ENCODE assay signal across 35 mouse cellular contexts in the genomic region with DNA sequence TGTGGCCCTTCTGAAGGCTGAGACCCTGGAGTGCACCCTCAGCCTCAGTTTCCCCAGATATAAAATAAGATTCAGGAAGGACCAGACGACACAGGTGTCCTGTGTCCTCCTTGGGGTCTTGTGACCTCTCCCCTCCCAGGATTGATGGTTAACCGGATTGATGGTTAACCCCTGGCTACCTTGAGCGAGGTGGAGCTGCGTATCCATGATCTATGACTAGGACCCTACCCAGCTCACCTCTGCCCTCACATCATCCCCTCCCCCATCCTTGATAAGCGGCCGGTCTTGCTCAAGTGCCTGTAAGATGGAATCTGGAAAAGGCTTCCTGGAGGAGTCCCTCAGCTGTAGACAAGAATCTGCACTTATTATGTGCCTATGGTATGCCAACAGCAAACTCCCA. TPM values are rescaled to one million over a fixed set of nuclear protein-coding genes. Genes with fewer than 3 reads are reported as not detected.
"Had no signal": no experiment of that assay in that cellular context is flagged by ENCODE, and none has a peak within 500 bp of the region (broad histone marks: within the 10 kb centered on the region; RNA-seq: fewer than 3 reads in every experiment).

No protein-coding gene starts in this region.

- H3K9me3 ChIP-seq: forebrain, embryonic 15.5 days; heart, embryonic 13.5 days; heart, embryonic 15.5 days; hindbrain, embryonic 13.5 days; hindbrain, embryonic 15.5 days; limb, embryonic 10.5 days had no signal

- H3K36me3 ChIP-seq: forebrain, embryonic 15.5 days; heart, embryonic 13.5 days; heart, embryonic 15.5 days; hindbrain, embryonic 13.5 days; hindbrain, embryonic 15.5 days; limb, embryonic 10.5 days; limb, embryonic 12.5 days had no signal

- DNase-seq: forebrain, postnatal 0 days; gastrocnemius, postnatal 14 days; gastrocnemius, postnatal 36 days; heart, adult 11 months; heart, adult 2 months; heart, postnatal 14 days; heart, postnatal 36 days; kidney, adult 18-20 months; kidney, postnatal 14 days; layer of hippocampus, adult 9-11 months; layer of hippocampus, postnatal 36 days had no signal

- H3K4me3 ChIP-seq: forebrain, embryonic 15.5 days; heart, adult 2 months; heart, embryonic 13.5 days; heart, embryonic 15.5 days; hindbrain, embryonic 13.5 days; hindbrain, embryonic 15.5 days; limb, embryonic 10.5 days; limb, embryonic 12.5 days had no signal

- H3K4me2 ChIP-seq: forebrain, embryonic 15.5 days; heart, embryonic 11.5 days; heart, embryonic 13.5 days; heart, embryonic 15.5 days; hindbrain, embryonic 13.5 days; hindbrain, embryonic 15.5 days; limb, embryonic 12.5 days had no signal

- ATAC-seq: forebrain, embryonic 15.5 days; forebrain, postnatal 0 days; hindbrain, postnatal 0 days had no signal

- H3K4me1 ChIP-seq: forebrain, embryonic 15.5 days had no signal

- H3K27ac ChIP-seq: forebrain, embryonic 15.5 days; heart, adult 2 months; heart, embryonic 13.5 days; heart, embryonic 15.5 days; hindbrain, embryonic 13.5 days; hindbrain, embryonic 15.5 days; hindbrain, postnatal 0 days; limb, embryonic 10.5 days; limb, embryonic 12.5 days had no signal

- H3K27me3 ChIP-seq: forebrain, embryonic 15.5 days; hindbrain, embryonic 15.5 days had no signal

- H3K9ac ChIP-seq: forebrain, embryonic 15.5 days; forebrain, postnatal 0 days; heart, embryonic 13.5 days; heart, embryonic 15.5 days; hindbrain, embryonic 13.5 days; hindbrain, embryonic 15.5 days; limb, embryonic 12.5 days had no signal

RNA-seq across cellular contexts. Expression of a gene that starts 7.5 kb away (rescaled TPM):
- total RNA-seq: forebrain, postnatal 0 days; gastrocnemius, postnatal 14 days; heart, postnatal 14 days; hematopoietic stem cell, adult 5-6 weeks; hindbrain, postnatal 0 days; layer of hippocampus, postnatal 14 days; layer of hippocampus, postnatal 36 days; left cerebral cortex, adult 18-20 months; left cerebral cortex, postnatal 10 days had no signal
- polyA plus RNA-seq: forebrain, embryonic 15.5 days; forebrain, postnatal 0 days; gonadal fat pad, adult 2 months; heart, embryonic 11.5 days; heart, embryonic 13.5 days; heart, embryonic 15.5 days; heart, postnatal 0 days; hindbrain, embryonic 11.5 days; hindbrain, embryonic 13.5 days; hindbrain, embryonic 15.5 days; intestine, embryonic 14.5 days; kidney, embryonic 14.5 days; kidney, embryonic 16.5 days; large intestine, adult 2 months; limb, embryonic 10.5 days; limb, embryonic 12.5 days had no signal

RNA-seq across cellular contexts. Expression of a gene that starts 37.3 kb away (rescaled TPM):
- total RNA-seq: gastrocnemius, adult 18-20 months; gastrocnemius, adult 8-10 months; gastrocnemius, postnatal 14 days; gastrocnemius, postnatal 36 days; heart, adult 2 months; heart, postnatal 14 days; heart, postnatal 36 days; hematopoietic stem cell, adult 5-6 weeks; layer of hippocampus, adult 18-20 months; left cerebral cortex, adult 18-20 months had no signal
- polyA plus RNA-seq: gonadal fat pad, adult 2 months; heart, adult 2 months; heart, embryonic 13.5 days; heart, embryonic 15.5 days; heart, postnatal 0 days; intestine, embryonic 14.5 days; intestine, embryonic 16.5 days; kidney, embryonic 14.5 days; kidney, embryonic 16.5 days; limb, embryonic 10.5 days; limb, embryonic 12.5 days had no signal
